Mouse (Mus musculus): ENCODE data around the gene Fam13c.
"Not testable (repeated sequence)": the region's sequence is repeated elsewhere in the genome, so short reads cannot be mapped to it uniquely, and the experiment has no call there.

Gene Fam13c

DNA sequence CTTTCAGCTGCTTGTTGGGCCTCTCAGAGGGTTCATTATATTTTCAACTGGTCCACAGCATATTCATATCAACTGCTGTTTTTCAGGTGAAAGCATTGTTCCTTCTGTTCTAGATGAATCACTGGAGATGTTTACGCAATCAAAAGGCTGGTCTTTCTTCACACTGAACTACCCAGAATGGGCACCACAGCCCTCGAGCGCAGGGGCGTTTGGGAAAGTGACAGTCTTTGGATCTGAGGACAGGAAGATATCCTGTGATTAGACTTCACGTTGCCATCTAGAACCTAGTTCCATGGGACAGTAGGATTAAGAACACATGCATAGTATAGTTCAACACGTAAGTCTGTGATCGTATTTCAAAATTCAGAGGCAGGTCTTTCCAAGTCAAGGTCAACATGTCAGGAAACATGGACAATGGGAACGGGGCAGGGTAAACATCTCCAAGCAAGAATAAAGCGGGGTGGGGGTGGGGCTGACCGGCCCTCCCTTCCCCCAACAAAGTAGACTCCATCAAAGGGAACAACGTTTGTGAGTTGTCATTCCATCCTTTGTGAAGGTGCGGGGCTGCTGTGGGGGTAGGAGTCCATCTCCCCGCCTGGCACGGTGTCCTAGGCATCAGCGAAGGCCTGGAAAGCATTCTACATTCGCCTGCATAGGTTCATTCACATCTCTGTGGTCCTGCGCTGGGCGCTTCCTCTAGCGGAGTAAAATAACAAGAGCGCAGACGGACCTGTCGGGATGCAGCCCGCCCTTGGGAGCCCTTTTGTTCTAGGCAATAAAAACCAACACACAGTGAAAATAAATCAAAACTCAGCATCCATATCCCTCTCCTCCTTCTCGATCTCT, at the start of gene Fam13c:
Fam13c (plus strand) TSS at position 806 of the 846 bp plus-strand sequence.
- DNase-seq (ENCODE audit: low read depth), result peak; percentile 28

- DNase-seq (ENCODE audit: low read depth), result peak; percentile 67
Observed at GRCm38 (mm10) chr10:70395900-70396299, 44.4 kb upstream of the Fam13c start.

- peak; percentile 71 for DNase-seq (ENCODE audit: low read depth)
Observed at GRCm38 (mm10) chr10:70398224-70398623, 42.1 kb upstream of the Fam13c start.

GRCm38 (mm10) chr10:70402006-70402405, 38.3 kb upstream of the Fam13c start:
- DNase-seq (ENCODE audit: low read depth), result peak; percentile 57

DNA sequence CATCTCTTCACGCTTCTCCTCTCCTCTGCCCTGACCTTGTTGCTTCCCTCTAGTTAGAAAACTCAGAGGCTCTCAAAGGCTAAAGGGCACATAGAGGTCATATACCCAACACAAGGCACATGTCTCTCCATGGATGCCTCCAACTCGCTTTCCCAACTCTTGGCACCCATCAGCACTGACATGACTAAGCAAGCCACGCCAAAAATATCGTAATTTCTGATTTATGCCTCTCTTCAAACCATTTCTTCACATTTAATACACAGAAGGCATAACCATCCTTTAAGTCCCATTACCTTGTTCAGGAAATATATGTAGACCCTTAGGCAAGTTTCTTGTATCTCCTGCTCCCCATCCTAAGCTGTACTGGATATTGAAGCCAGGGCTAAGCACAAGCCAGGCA, 37.6 kb upstream of the Fam13c start:
- DNase-seq (ENCODE audit: low read depth), result peak; percentile 82

DNA sequence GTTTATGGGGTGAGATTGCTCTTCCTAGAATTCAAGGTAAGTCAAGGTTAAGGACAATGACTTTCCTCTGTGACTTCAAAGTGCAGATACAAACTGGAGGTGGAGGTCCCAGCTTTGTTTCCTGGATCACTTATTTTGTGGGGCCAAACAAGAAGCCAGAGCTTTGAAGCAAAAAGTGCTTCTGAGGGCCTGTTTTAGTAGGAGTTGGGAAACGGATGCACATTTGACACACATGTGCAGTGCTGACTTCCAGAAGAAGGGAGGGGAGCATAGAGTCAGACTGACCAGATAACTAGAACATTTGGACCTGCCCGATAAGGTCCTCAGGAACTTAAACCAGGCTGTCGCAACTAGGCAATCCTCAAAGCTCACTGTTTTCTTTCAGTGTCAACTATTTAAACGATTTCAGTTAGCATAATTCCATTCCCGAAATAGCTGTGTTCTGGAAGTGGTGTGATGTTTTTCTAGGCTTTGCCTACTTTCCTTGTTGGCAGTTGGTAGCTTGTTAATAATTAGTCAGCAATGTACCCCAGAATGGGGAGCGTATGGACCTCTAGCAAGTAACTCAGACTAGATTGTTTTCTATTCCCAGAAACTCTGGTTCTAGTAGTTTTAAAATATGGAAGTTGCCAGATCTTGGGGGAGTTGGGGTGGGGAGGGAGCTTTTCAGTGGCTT, 22.3 kb upstream of the Fam13c start:
- no peak for DNase-seq (ENCODE audit: low read depth)

- no peak for DNase-seq (ENCODE audit: low read depth)
Observed at GRCm38 (mm10) chr10:70419282-70420264, 20.7 kb upstream of the Fam13c start.

GRCm38 (mm10) chr10:70426373-70426772, 13.9 kb upstream of the Fam13c start:
- peak; percentile 93 for DNase-seq (ENCODE audit: low read depth)

- peak; percentile 78 for DNase-seq (ENCODE audit: low read depth)
Observed at GRCm38 (mm10) chr10:70428121-70428662, 12.1 kb upstream of the Fam13c start.

GRCm38 (mm10) chr10:70429341-70429740, 10.9 kb upstream of the Fam13c start:
- no peak for DNase-seq (ENCODE audit: low read depth)

GRCm38 (mm10) chr10:70433334-70433733, 6.9 kb upstream of the Fam13c start:
- no peak for DNase-seq (ENCODE audit: low read depth)

- DNase-seq (ENCODE audit: low read depth), result not testable (repeated sequence)
Observed at GRCm38 (mm10) chr10:70433736-70434135, 6.5 kb upstream of the Fam13c start.

GRCm38 (mm10) chr10:70436656-70437055, 3.6 kb upstream of the Fam13c start:
- DNase-seq (ENCODE audit: low read depth), result no peak

DNA sequence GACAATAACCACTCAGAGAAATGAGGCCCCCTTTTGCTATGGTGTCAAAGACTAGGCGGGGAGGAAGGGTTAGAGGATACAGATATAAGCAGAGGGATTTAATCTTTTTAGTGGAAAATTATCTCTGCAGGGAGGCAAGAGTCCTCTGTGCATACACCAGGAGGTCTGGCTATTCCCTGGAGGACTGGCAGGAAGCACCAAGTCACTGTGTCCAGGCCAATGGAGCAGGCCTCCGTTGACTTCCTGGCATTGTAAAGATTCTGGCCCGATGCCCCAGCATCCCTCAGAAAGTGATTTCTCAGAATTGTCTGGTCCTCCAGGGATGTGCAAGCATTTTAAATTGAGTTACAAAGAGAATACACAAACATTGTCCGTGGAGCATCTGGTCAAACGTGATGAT, 3.0 kb upstream of the Fam13c start:
- DNase-seq (ENCODE audit: low read depth), result no peak

- peak; percentile 75 for DNase-seq (ENCODE audit: low read depth)
Observed at GRCm38 (mm10) chr10:70440639-70441461, 569 bp downstream of the Fam13c start.

GRCm38 (mm10) chr10:70442156-70442555, 1.9 kb downstream of the Fam13c start:
- no peak for DNase-seq (ENCODE audit: low read depth)

DNA sequence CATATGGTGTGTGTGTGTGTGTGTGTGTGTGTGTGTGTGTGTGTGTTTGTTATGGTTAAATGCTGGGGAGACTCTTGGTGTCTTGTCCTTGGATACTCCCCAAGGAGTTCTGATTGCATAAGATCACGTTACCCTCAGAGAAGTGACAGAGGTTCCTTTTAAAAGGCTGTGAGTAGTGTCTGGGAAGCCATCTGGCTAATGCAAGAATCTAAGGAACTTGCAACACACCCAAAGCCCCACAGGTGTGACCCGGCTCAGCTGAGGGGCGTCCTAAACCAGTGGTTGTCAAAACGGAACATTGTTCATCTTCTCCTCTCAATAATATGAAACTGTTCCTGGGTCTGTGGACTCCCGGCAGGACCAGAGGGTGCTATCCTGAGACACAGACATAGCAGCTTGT, 2.3 kb downstream of the Fam13c start:
- no peak for DNase-seq (ENCODE audit: low read depth)

GRCm38 (mm10) chr10:70447787-70448186, 7.5 kb downstream of the Fam13c start:
- DNase-seq (ENCODE audit: low read depth), result no peak

- DNase-seq (ENCODE audit: low read depth), result no peak
Observed at GRCm38 (mm10) chr10:70449206-70449605, 8.9 kb downstream of the Fam13c start.

- DNase-seq (ENCODE audit: low read depth), result no peak
Observed at GRCm38 (mm10) chr10:70455886-70456305, 15.6 kb downstream of the Fam13c start.
